Mouse (Mus musculus): ENCODE measurements around the gene Ccdc171. TPM values are rescaled to one million over a fixed set of nuclear protein-coding genes. Genes with fewer than 3 reads are reported as not detected.

Ccdc171 gene
- polyA plus RNA-seq, 1 experiment: 9.2 TPM

GRCm38 (mm10) chr4:83651453-83651852 is 126.1 kb downstream of the Ccdc171 start:
- H3K27ac ChIP-seq (ENCODE audit: insufficient read depth, low read length): no peak overlapping the region
- no peaks in the 10 kb centered on the region for H3K4me1 ChIP-seq (ENCODE audit: control insufficient read depth, insufficient read depth, low read length)
- no peak for TF ChIP-seq CTCF (IDR thresholded peaks at IDR 0.05; ENCODE audit: low read depth, low read length)
- TF ChIP-seq EP300 (IDR thresholded peaks at IDR 0.05; ENCODE audit: insufficient read depth, low read depth, low read length): no peak
- TF ChIP-seq POLR2A (IDR thresholded peaks at IDR 0.05; ENCODE audit: insufficient read depth, low read length): no peak
- H3K9me3 ChIP-seq (replicated peaks; ENCODE audit: control insufficient read depth, insufficient read depth, low read length, poor library complexity, severe bottlenecking): no peaks in the 10 kb centered on the region
- H3K27me3 ChIP-seq (ENCODE audit: control insufficient read depth, insufficient read depth, low read length, poor library complexity, severe bottlenecking): no peaks in the 10 kb centered on the region
- H3K9ac ChIP-seq (ENCODE audit: low read depth, poor library complexity, severe bottlenecking): no peak overlapping the region
- H3K36me3 ChIP-seq (ENCODE audit: control insufficient read depth, insufficient read depth, low read length, poor library complexity, severe bottlenecking): no peaks in the 10 kb centered on the region
- no peak overlapping the region for H3K4me3 ChIP-seq (ENCODE audit: low read depth, low read length)

GRCm38 (mm10) chr4:83655396-83655795 is 130.1 kb downstream of the Ccdc171 start:
- Histone ChIP-seq H3K9me3 (replicated peaks; ENCODE audit: control insufficient read depth, insufficient read depth, low read length, poor library complexity, severe bottlenecking) (no peaks in the 10 kb centered on the region), H3K27ac (ENCODE audit: insufficient read depth, low read length) (no peak overlapping the region), H3K9ac (ENCODE audit: low read depth, poor library complexity, severe bottlenecking) (no peak overlapping the region), H3K4me1 (ENCODE audit: control insufficient read depth, insufficient read depth, low read length) (no peaks in the 10 kb centered on the region), H3K27me3 (ENCODE audit: control insufficient read depth, insufficient read depth, low read length, poor library complexity, severe bottlenecking) (no peaks in the 10 kb centered on the region), H3K36me3 (ENCODE audit: control insufficient read depth, insufficient read depth, low read length, poor library complexity, severe bottlenecking) (no peaks in the 10 kb centered on the region), H3K4me3 (ENCODE audit: low read depth, low read length) (no peak overlapping the region)
- TF ChIP-seq EP300 (IDR thresholded peaks at IDR 0.05; ENCODE audit: insufficient read depth, low read depth, low read length): no peak
- no peak for TF ChIP-seq CTCF (IDR thresholded peaks at IDR 0.05; ENCODE audit: low read depth, low read length)
- TF ChIP-seq POLR2A (IDR thresholded peaks at IDR 0.05; ENCODE audit: insufficient read depth, low read length): no peak

- H3K4me1 ChIP-seq (ENCODE audit: control insufficient read depth, insufficient read depth, low read length): no peaks in the 10 kb centered on the region
- TF ChIP-seq EP300 (IDR thresholded peaks at IDR 0.05; ENCODE audit: insufficient read depth, low read depth, low read length) (no peak), POLR2A (IDR thresholded peaks at IDR 0.05; ENCODE audit: insufficient read depth, low read length) (no peak), CTCF (IDR thresholded peaks at IDR 0.05; ENCODE audit: low read depth, low read length) (no peak)
- no peaks in the 10 kb centered on the region for H3K27me3 ChIP-seq (ENCODE audit: control insufficient read depth, insufficient read depth, low read length, poor library complexity, severe bottlenecking)
- peak overlapping the region; percentile 4; the same call in 1 of the 2 replicates for H3K4me3 ChIP-seq (ENCODE audit: low read depth, low read length)
- no peaks in the 10 kb centered on the region for H3K36me3 ChIP-seq (ENCODE audit: control insufficient read depth, insufficient read depth, low read length, poor library complexity, severe bottlenecking)
- H3K9ac ChIP-seq (ENCODE audit: low read depth, poor library complexity, severe bottlenecking): no peak overlapping the region
- no peak overlapping the region for H3K27ac ChIP-seq (ENCODE audit: insufficient read depth, low read length)
- no peaks in the 10 kb centered on the region for H3K9me3 ChIP-seq (replicated peaks; ENCODE audit: control insufficient read depth, insufficient read depth, low read length, poor library complexity, severe bottlenecking)
Measured at GRCm38 (mm10) chr4:83656571-83656970, 131.2 kb downstream of the Ccdc171 start.

- no peak overlapping the region for H3K27ac ChIP-seq (ENCODE audit: insufficient read depth, low read length)
- no peaks in the 10 kb centered on the region for H3K36me3 ChIP-seq (ENCODE audit: control insufficient read depth, insufficient read depth, low read length, poor library complexity, severe bottlenecking)
- no peaks in the 10 kb centered on the region for H3K9me3 ChIP-seq (replicated peaks; ENCODE audit: control insufficient read depth, insufficient read depth, low read length, poor library complexity, severe bottlenecking)
- H3K4me3 ChIP-seq (ENCODE audit: low read depth, low read length): peak overlapping the region; percentile 4; the same call in 1 of the 2 replicates
- H3K9ac ChIP-seq (ENCODE audit: low read depth, poor library complexity, severe bottlenecking): no peak overlapping the region
- TF ChIP-seq CTCF (IDR thresholded peaks at IDR 0.05; ENCODE audit: low read depth, low read length): no peak
- TF ChIP-seq EP300 (IDR thresholded peaks at IDR 0.05; ENCODE audit: insufficient read depth, low read depth, low read length): no peak
- no peak for TF ChIP-seq POLR2A (IDR thresholded peaks at IDR 0.05; ENCODE audit: insufficient read depth, low read length)
- no peaks in the 10 kb centered on the region for H3K27me3 ChIP-seq (ENCODE audit: control insufficient read depth, insufficient read depth, low read length, poor library complexity, severe bottlenecking)
- H3K4me1 ChIP-seq (ENCODE audit: control insufficient read depth, insufficient read depth, low read length): no peaks in the 10 kb centered on the region
Measured at GRCm38 (mm10) chr4:83657021-83657420, 131.7 kb downstream of the Ccdc171 start.

GRCm38 (mm10) chr4:83658415-83658814 is 133.1 kb downstream of the Ccdc171 start:
- Histone ChIP-seq H3K9ac (ENCODE audit: low read depth, poor library complexity, severe bottlenecking) (no peak overlapping the region), H3K4me1 (ENCODE audit: control insufficient read depth, insufficient read depth, low read length) (no peaks in the 10 kb centered on the region), H3K27ac (ENCODE audit: insufficient read depth, low read length) (no peak overlapping the region), H3K4me3 (ENCODE audit: low read depth, low read length) (no peak overlapping the region), H3K27me3 (ENCODE audit: control insufficient read depth, insufficient read depth, low read length, poor library complexity, severe bottlenecking) (no peaks in the 10 kb centered on the region), H3K9me3 (replicated peaks; ENCODE audit: control insufficient read depth, insufficient read depth, low read length, poor library complexity, severe bottlenecking) (no peaks in the 10 kb centered on the region), H3K36me3 (ENCODE audit: control insufficient read depth, insufficient read depth, low read length, poor library complexity, severe bottlenecking) (no peaks in the 10 kb centered on the region)
- TF ChIP-seq POLR2A (IDR thresholded peaks at IDR 0.05; ENCODE audit: insufficient read depth, low read length): no peak
- no peak for TF ChIP-seq CTCF (IDR thresholded peaks at IDR 0.05; ENCODE audit: low read depth, low read length)
- no peak for TF ChIP-seq EP300 (IDR thresholded peaks at IDR 0.05; ENCODE audit: insufficient read depth, low read depth, low read length)

GRCm38 (mm10) chr4:83659411-83659810 is 134.1 kb downstream of the Ccdc171 start:
- TF ChIP-seq EP300 (IDR thresholded peaks at IDR 0.05; ENCODE audit: insufficient read depth, low read depth, low read length) (no peak), CTCF (IDR thresholded peaks at IDR 0.05; ENCODE audit: low read depth, low read length) (no peak), POLR2A (IDR thresholded peaks at IDR 0.05; ENCODE audit: insufficient read depth, low read length) (no peak)
- Histone ChIP-seq H3K27me3 (ENCODE audit: control insufficient read depth, insufficient read depth, low read length, poor library complexity, severe bottlenecking) (no peaks in the 10 kb centered on the region), H3K9me3 (replicated peaks; ENCODE audit: control insufficient read depth, insufficient read depth, low read length, poor library complexity, severe bottlenecking) (no peaks in the 10 kb centered on the region), H3K4me1 (ENCODE audit: control insufficient read depth, insufficient read depth, low read length) (no peaks in the 10 kb centered on the region), H3K27ac (ENCODE audit: insufficient read depth, low read length) (no peak overlapping the region), H3K9ac (ENCODE audit: low read depth, poor library complexity, severe bottlenecking) (no peak overlapping the region), H3K36me3 (ENCODE audit: control insufficient read depth, insufficient read depth, low read length, poor library complexity, severe bottlenecking) (no peaks in the 10 kb centered on the region), H3K4me3 (ENCODE audit: low read depth, low read length) (no peak overlapping the region)
